Mouse (Mus musculus) granulocyte monocyte progenitor cell, adult 5-6 weeks (primary cell): ENCODE measurements around the gene Gm39566. TPM values are rescaled to one million over a fixed set of nuclear protein-coding genes. Genes with fewer than 3 reads are reported as not detected.

Experiments
- ATAC-seq: replicated peaks from 2 replicates; pipeline ENCODE4 v1.8.0; 2016; ENCODE audit warnings: mild to moderate bottlenecking, moderate TSS enrichment, inconsistent platforms; ENCODE audit not compliant: poor library complexity, severe bottlenecking
- total RNA-seq, 2 experiments: library from RNA; stranded (forward) in 1 of 2; stranded (reverse) in 1 of 2; fragments of 200-712, 200-1000 nt in 1 of 2; fragments of >200 nt in 1 of 2; fragmentation: Nextera tagmentation in 1 of 2; gene quantifications; 2 replicates each; pipeline ENCODE4 v1.2.3; 2014 to 2017

Gene Gm39566
- total RNA-seq, 2 experiments from 2014 or later: not detected

GRCm38 (mm10) chr11:69765221-69766125, 49.6 kb downstream of the Gm39566 start, which contains the start of gene Zbtb4:
TSS of gene Zbtb4 (plus strand) at chr11:69765912.
- peak; percentile 40; the same call in 1 of the 2 replicates for ATAC-seq

GRCm38 (mm10) chr11:69763551-69763950, 51.5 kb downstream of the Gm39566 start:
- no peak for ATAC-seq

- ATAC-seq: no peak
These were observed 53.2 kb downstream of the Gm39566 start, which contains the start of gene Slc35g3 for GRCm38 (mm10) chr11:69761868-69762267. TSS of gene Slc35g3 (minus strand) at chr11:69761968.

Other genes with a start within 250 kb of the Gm39566 start
Only the 30 nearest of the 44 such genes appear.
- gene Sox15, start 160.0 kb downstream of the Gm39566 start, total RNA-seq (2014; fragmentation: Nextera tagmentation): not detected in 2 replicates
- not detected in 2 replicates for gene Sox15, start 160.0 kb downstream of the Gm39566 start, total RNA-seq (2017)
- gene Mpdu1, start 152.7 kb downstream of the Gm39566 start, total RNA-seq (2014; fragmentation: Nextera tagmentation): 40.7 and 48.6 TPM in 2 replicates
- gene Mpdu1, start 152.7 kb downstream of the Gm39566 start, total RNA-seq (2017): 58.5 and 67.9 TPM in 2 replicates
- 29.7 and 52.0 TPM in 2 replicates for gene Cd68, start 149.1 kb downstream of the Gm39566 start, total RNA-seq (2014; fragmentation: Nextera tagmentation)
- gene Cd68, start 149.1 kb downstream of the Gm39566 start, total RNA-seq (2017): 27.0 and 47.7 TPM in 2 replicates
- 969 and 995 TPM in 2 replicates for gene Eif4a1, start 142.9 kb downstream of the Gm39566 start, total RNA-seq (2014; fragmentation: Nextera tagmentation)
- 1,214 and 1,335 TPM in 2 replicates for gene Eif4a1, start 142.9 kb downstream of the Gm39566 start, total RNA-seq (2017)
- 99.4 and 106 TPM in 2 replicates for gene Senp3, start 133.2 kb downstream of the Gm39566 start, total RNA-seq (2014; fragmentation: Nextera tagmentation)
- 95.6 and 98.9 TPM in 2 replicates for gene Senp3, start 133.2 kb downstream of the Gm39566 start, total RNA-seq (2017)
- 5.4 and 27.7 TPM in 2 replicates for gene Tnfsf13, start 129.5 kb downstream of the Gm39566 start, total RNA-seq (2014; fragmentation: Nextera tagmentation)
- gene Tnfsf13, start 129.5 kb downstream of the Gm39566 start, total RNA-seq (2017): 38.0 and 41.8 TPM in 2 replicates
- gene Tnfsf12, start 119.4 kb downstream of the Gm39566 start, total RNA-seq (2014; fragmentation: Nextera tagmentation): 2.1 and 6.1 TPM in 2 replicates
- 0.46 and 1.6 TPM in 2 replicates for gene Tnfsf12, start 119.4 kb downstream of the Gm39566 start, total RNA-seq (2017)
- gene Tnfsfm13, start 119.2 kb downstream of the Gm39566 start, total RNA-seq (2014; fragmentation: Nextera tagmentation): 4.9 and 6.6 TPM in 2 replicates
- gene Tnfsfm13, start 119.2 kb downstream of the Gm39566 start, total RNA-seq (2017): 3.6 and 6.1 TPM in 2 replicates
- gene Polr2a, start 56.7 kb downstream of the Gm39566 start, total RNA-seq (2014; fragmentation: Nextera tagmentation): 153 and 165 TPM in 2 replicates
- gene Polr2a, start 56.7 kb downstream of the Gm39566 start, total RNA-seq (2017): 30.2 and 38.5 TPM in 2 replicates
- gene Slc35g3, start 53.3 kb downstream of the Gm39566 start, total RNA-seq (2014; fragmentation: Nextera tagmentation): not detected in 2 replicates
- not detected in 2 replicates for gene Slc35g3, start 53.3 kb downstream of the Gm39566 start, total RNA-seq (2017)
- 1.8 and 2.1 TPM in 2 replicates for gene Zbtb4, start 49.4 kb downstream of the Gm39566 start, total RNA-seq (2014; fragmentation: Nextera tagmentation)
- gene Zbtb4, start 49.4 kb downstream of the Gm39566 start, total RNA-seq (2017): 0.26 and 0.43 TPM in 2 replicates
- gene Chrnb1, start 19.4 kb downstream of the Gm39566 start, total RNA-seq (2014; fragmentation: Nextera tagmentation): not detected in 2 replicates
- 0.82 TPM in 1 of 2 replicates, not detected in the other for gene Chrnb1, start 19.4 kb downstream of the Gm39566 start, total RNA-seq (2017)
- gene Fgf11, start 13.4 kb downstream of the Gm39566 start, total RNA-seq (2014; fragmentation: Nextera tagmentation): 1.6 and 2.9 TPM in 2 replicates
- not detected in 2 replicates for gene Fgf11, start 13.4 kb downstream of the Gm39566 start, total RNA-seq (2017)
- not detected in 2 replicates for gene Tmem102, start 9.7 kb downstream of the Gm39566 start, total RNA-seq (2014; fragmentation: Nextera tagmentation)
- gene Tmem102, start 9.7 kb downstream of the Gm39566 start, total RNA-seq (2017): not detected in 2 replicates
- gene Spem2, start 3.2 kb upstream of the Gm39566 start, total RNA-seq (2014; fragmentation: Nextera tagmentation): not detected in 2 replicates
- gene Spem2, start 3.2 kb upstream of the Gm39566 start, total RNA-seq (2017): not detected in 2 replicates
- not detected in 2 replicates for gene Spem1, start 6.9 kb upstream of the Gm39566 start, total RNA-seq (2014; fragmentation: Nextera tagmentation)
- gene Spem1, start 6.9 kb upstream of the Gm39566 start, total RNA-seq (2017): not detected in 2 replicates
- 13.5 and 33.1 TPM in 2 replicates for gene Nlgn2, start 22.5 kb upstream of the Gm39566 start, total RNA-seq (2014; fragmentation: Nextera tagmentation)
- 4.0 and 7.4 TPM in 2 replicates for gene Nlgn2, start 22.5 kb upstream of the Gm39566 start, total RNA-seq (2017)
- 294 and 359 TPM in 2 replicates for gene Tmem256, start 23.2 kb upstream of the Gm39566 start, total RNA-seq (2014; fragmentation: Nextera tagmentation)
- gene Tmem256, start 23.2 kb upstream of the Gm39566 start, total RNA-seq (2017): 118 and 164 TPM in 2 replicates
- 108 and 109 TPM in 2 replicates for gene Plscr3, start 31.1 kb upstream of the Gm39566 start, total RNA-seq (2014; fragmentation: Nextera tagmentation)
- 24.9 and 25.2 TPM in 2 replicates for gene Plscr3, start 31.1 kb upstream of the Gm39566 start, total RNA-seq (2017)
- gene Tnk1, start 43.4 kb upstream of the Gm39566 start, total RNA-seq (2014; fragmentation: Nextera tagmentation): 0.60 TPM in 1 of 2 replicates, not detected in the other
- not detected in 2 replicates for gene Tnk1, start 43.4 kb upstream of the Gm39566 start, total RNA-seq (2017)
- not detected in 2 replicates for gene Tmem95, start 62.7 kb upstream of the Gm39566 start, total RNA-seq (2014; fragmentation: Nextera tagmentation)
- gene Tmem95, start 62.7 kb upstream of the Gm39566 start, total RNA-seq (2017): not detected in 2 replicates
- 0.41 and 4.2 TPM in 2 replicates for gene Kctd11, start 66.1 kb upstream of the Gm39566 start, total RNA-seq (2014; fragmentation: Nextera tagmentation)
- gene Kctd11, start 66.1 kb upstream of the Gm39566 start, total RNA-seq (2017): 1.1 and 2.6 TPM in 2 replicates
- 52.4 and 65.1 TPM in 2 replicates for gene Acap1, start 80.2 kb upstream of the Gm39566 start, total RNA-seq (2014; fragmentation: Nextera tagmentation)
- 47.0 and 50.7 TPM in 2 replicates for gene Acap1, start 80.2 kb upstream of the Gm39566 start, total RNA-seq (2017)
- gene 2810408A11Rik, start 85.7 kb upstream of the Gm39566 start, total RNA-seq (2014; fragmentation: Nextera tagmentation): 1.3 and 3.5 TPM in 2 replicates
- gene 2810408A11Rik, start 85.7 kb upstream of the Gm39566 start, total RNA-seq (2017): 3.6 and 6.4 TPM in 2 replicates
- gene Neurl4, start 85.8 kb upstream of the Gm39566 start, total RNA-seq (2014; fragmentation: Nextera tagmentation): 32.0 and 38.9 TPM in 2 replicates
- gene Neurl4, start 85.8 kb upstream of the Gm39566 start, total RNA-seq (2017): 20.7 and 27.5 TPM in 2 replicates
- 71.5 and 99.8 TPM in 2 replicates for gene Gps2, start 98.6 kb upstream of the Gm39566 start, total RNA-seq (2014; fragmentation: Nextera tagmentation)
- 47.1 and 58.2 TPM in 2 replicates for gene Gps2, start 98.6 kb upstream of the Gm39566 start, total RNA-seq (2017)
- gene Eif5a, start 106.7 kb upstream of the Gm39566 start, total RNA-seq (2014; fragmentation: Nextera tagmentation): 1,453 and 1,476 TPM in 2 replicates
- 890 and 976 TPM in 2 replicates for gene Eif5a, start 106.7 kb upstream of the Gm39566 start, total RNA-seq (2017)
- gene Ybx2, start 120.5 kb upstream of the Gm39566 start, total RNA-seq (2014; fragmentation: Nextera tagmentation): not detected in 2 replicates
- gene Ybx2, start 120.5 kb upstream of the Gm39566 start, total RNA-seq (2017): 2.1 TPM in 1 of 2 replicates, not detected in the other
- not detected in 2 replicates for gene Slc2a4, start 132.9 kb upstream of the Gm39566 start, total RNA-seq (2014; fragmentation: Nextera tagmentation)
- not detected in 2 replicates for gene Slc2a4, start 132.9 kb upstream of the Gm39566 start, total RNA-seq (2017)
- not detected in 2 replicates for gene Cldn7, start 149.5 kb upstream of the Gm39566 start, total RNA-seq (2014; fragmentation: Nextera tagmentation)
- not detected in 2 replicates for gene Cldn7, start 149.5 kb upstream of the Gm39566 start, total RNA-seq (2017)